Mouse (Mus musculus): ENCODE results near the gene Gm14137. TPM values are rescaled to one million over a fixed set of nuclear protein-coding genes. Genes with fewer than 3 reads are reported as not detected.

Gene Gm14137
- polyA plus RNA-seq (2016; fragmentation: Nextera tagmentation; extraction: Ambion mirVana): 0.72 and 1.1 TPM in 2 replicates

- peaks cover 28% of the 10 kb centered on the region for H3K36me3 ChIP-seq
- WGBS: 46% methylated on average over 8 of the region's 8 CpGs
- peaks cover 15% of the 10 kb centered on the region for H3K27me3 ChIP-seq (ENCODE audit: low read depth, poor library complexity, severe bottlenecking)
- no peaks in the 10 kb centered on the region for H3K9me3 ChIP-seq (replicated peaks)
- no peak for DNase-seq (ENCODE audit: low spot score)
- H3K27ac ChIP-seq (replicated peaks): peak within 1 kb of the TSS; percentile 55; the same call in 1 of the 2 replicates
- H3K4me1 ChIP-seq: peaks cover 32% of the 10 kb centered on the region
- H3K4me3 ChIP-seq: no peak within 1 kb of the TSS
Observed at GRCm38 (mm10) chr2:119173991-119174651, at the start of gene Gm14137. Gene Gm14137, plus strand, starts transcription at chr2:119174509.

- no peak overlapping the region for H3K4me3 ChIP-seq
- H3K27me3 ChIP-seq (ENCODE audit: low read depth, poor library complexity, severe bottlenecking): no peaks in the 10 kb centered on the region
- no peaks in the 10 kb centered on the region for H3K9me3 ChIP-seq (replicated peaks)
- H3K27ac ChIP-seq (replicated peaks): no peak overlapping the region
- 95% methylated on average over 5 of the region's 5 CpGs for WGBS
- no peak for DNase-seq (ENCODE audit: low spot score)
- H3K4me1 ChIP-seq: no peaks in the 10 kb centered on the region
- peaks cover 100% of the 10 kb centered on the region for H3K36me3 ChIP-seq
Observed at GRCm38 (mm10) chr2:119136346-119136898, 37.9 kb upstream of the Gm14137 start.

- DNase-seq (ENCODE audit: low spot score): no peak
- no peaks in the 10 kb centered on the region for H3K4me1 ChIP-seq
Observed at GRCm38 (mm10) chr2:119145199-119145598, 29.1 kb upstream of the Gm14137 start.

GRCm38 (mm10) chr2:119146435-119146834 is 27.9 kb upstream of the Gm14137 start:
- Histone ChIP-seq H3K27me3 (ENCODE audit: low read depth, poor library complexity, severe bottlenecking) (no peaks in the 10 kb centered on the region), H3K9me3 (replicated peaks) (peaks cover 4% of the 10 kb centered on the region; the same call in 1 of the 2 replicates), H3K36me3 (peaks cover 97% of the 10 kb centered on the region), H3K27ac (replicated peaks) (no peak overlapping the region), H3K4me3 (no peak overlapping the region), H3K4me1 (no peaks in the 10 kb centered on the region)
- WGBS: 84% methylated on average over 6 of the region's 6 CpGs
- no peak for DNase-seq (ENCODE audit: low spot score)

More at GRCm38 (mm10) chr2:119145199-119145598, 29.1 kb upstream of the Gm14137 start:
- H3K9me3 ChIP-seq (replicated peaks): peaks cover 4% of the 10 kb centered on the region; the same call in 1 of the 2 replicates
- no peaks in the 10 kb centered on the region for H3K27me3 ChIP-seq (ENCODE audit: low read depth, poor library complexity, severe bottlenecking)
- H3K36me3 ChIP-seq: peaks cover 97% of the 10 kb centered on the region
- H3K27ac ChIP-seq (replicated peaks): no peak overlapping the region
- no peak overlapping the region for H3K4me3 ChIP-seq
- 91% methylated on average over 2 of the region's 2 CpGs for WGBS

- H3K4me3 ChIP-seq: no peak overlapping the region
- 86% methylated on average over 22 of the region's 22 CpGs for WGBS
- no peaks in the 10 kb centered on the region for H3K4me1 ChIP-seq
- DNase-seq (ENCODE audit: low spot score): no peak
- H3K9me3 ChIP-seq (replicated peaks): peaks cover 4% of the 10 kb centered on the region; the same call in 1 of the 2 replicates
- H3K36me3 ChIP-seq: peaks cover 97% of the 10 kb centered on the region
- H3K27ac ChIP-seq (replicated peaks): no peak overlapping the region
- no peaks in the 10 kb centered on the region for H3K27me3 ChIP-seq (ENCODE audit: low read depth, poor library complexity, severe bottlenecking)
Observed at GRCm38 (mm10) chr2:119147160-119147678, 27.1 kb upstream of the Gm14137 start.

- Histone ChIP-seq H3K4me3 (no peak overlapping the region), H3K4me1 (no peaks in the 10 kb centered on the region), H3K27me3 (ENCODE audit: low read depth, poor library complexity, severe bottlenecking) (no peaks in the 10 kb centered on the region), H3K36me3 (peaks cover 97% of the 10 kb centered on the region), H3K9me3 (replicated peaks) (peaks cover 4% of the 10 kb centered on the region; the same call in 1 of the 2 replicates), H3K27ac (replicated peaks) (no peak overlapping the region)
- no peak for DNase-seq (ENCODE audit: low spot score)
- 95% methylated on average over 8 of the region's 8 CpGs for WGBS
Observed at GRCm38 (mm10) chr2:119147775-119148174, 26.5 kb upstream of the Gm14137 start.

- Histone ChIP-seq H3K27me3 (ENCODE audit: low read depth, poor library complexity, severe bottlenecking) (no peaks in the 10 kb centered on the region), H3K36me3 (peaks cover 79% of the 10 kb centered on the region), H3K4me3 (no peak overlapping the region), H3K9me3 (replicated peaks) (no peaks in the 10 kb centered on the region), H3K27ac (replicated peaks) (no peak overlapping the region), H3K4me1 (peaks cover 16% of the 10 kb centered on the region)
- 92% methylated on average over 6 of the region's 6 CpGs for WGBS
- no peak for DNase-seq (ENCODE audit: low spot score)
Observed at GRCm38 (mm10) chr2:119152255-119152654, 22.1 kb upstream of the Gm14137 start.

GRCm38 (mm10) chr2:119154683-119155082 is 19.6 kb upstream of the Gm14137 start:
- Histone ChIP-seq H3K4me1 (peaks cover 19% of the 10 kb centered on the region), H3K27me3 (ENCODE audit: low read depth, poor library complexity, severe bottlenecking) (no peaks in the 10 kb centered on the region), H3K9me3 (replicated peaks) (no peaks in the 10 kb centered on the region), H3K27ac (replicated peaks) (no peak overlapping the region), H3K4me3 (no peak overlapping the region), H3K36me3 (peaks cover 55% of the 10 kb centered on the region)
- no peak for DNase-seq (ENCODE audit: low spot score)
- WGBS: 88% methylated on average over 2 of the region's 2 CpGs

- H3K27me3 ChIP-seq (ENCODE audit: low read depth, poor library complexity, severe bottlenecking): no peaks in the 10 kb centered on the region
- peaks cover 19% of the 10 kb centered on the region for H3K4me1 ChIP-seq
- 88% methylated on average over 9 of the region's 9 CpGs for WGBS
- no peak for DNase-seq (ENCODE audit: low spot score)
- H3K9me3 ChIP-seq (replicated peaks): no peaks in the 10 kb centered on the region
- H3K27ac ChIP-seq (replicated peaks): no peak overlapping the region
- H3K4me3 ChIP-seq: peak overlapping the region; percentile 88
- H3K36me3 ChIP-seq: peaks cover 48% of the 10 kb centered on the region
Observed at GRCm38 (mm10) chr2:119155388-119155787, 18.9 kb upstream of the Gm14137 start.

- H3K36me3 ChIP-seq: peaks cover 40% of the 10 kb centered on the region
- WGBS: 7% methylated on average over 34 of the region's 34 CpGs
- peaks cover 21% of the 10 kb centered on the region for H3K4me1 ChIP-seq
- no peak for DNase-seq (ENCODE audit: low spot score)
- peak overlapping the region; percentile 88 for H3K4me3 ChIP-seq
- H3K27ac ChIP-seq (replicated peaks): peak overlapping the region; percentile 84
- H3K27me3 ChIP-seq (ENCODE audit: low read depth, poor library complexity, severe bottlenecking): no peaks in the 10 kb centered on the region
- no peaks in the 10 kb centered on the region for H3K9me3 ChIP-seq (replicated peaks)
Observed at GRCm38 (mm10) chr2:119156081-119156680, 18.1 kb upstream of the Gm14137 start.

- H3K4me3 ChIP-seq: peak within 1 kb of the TSS; percentile 88
- no peaks in the 10 kb centered on the region for H3K27me3 ChIP-seq (ENCODE audit: low read depth, poor library complexity, severe bottlenecking)
- no peaks in the 10 kb centered on the region for H3K9me3 ChIP-seq (replicated peaks)
- DNase-seq (ENCODE audit: low spot score): peak; percentile 91
- peaks cover 24% of the 10 kb centered on the region for H3K4me1 ChIP-seq
- H3K36me3 ChIP-seq: peaks cover 32% of the 10 kb centered on the region
- H3K27ac ChIP-seq (replicated peaks): peak within 1 kb of the TSS; percentile 84
- under 1% methylated on average over 57 of the region's 57 CpGs for WGBS
Observed at GRCm38 (mm10) chr2:119156681-119157572, 17.4 kb upstream of the Gm14137 start, which contains the start of gene Rmdn3. Gene Rmdn3, minus strand, starts transcription at chr2:119157034.

- H3K4me1 ChIP-seq: peaks cover 24% of the 10 kb centered on the region
- no peak overlapping the region for H3K4me3 ChIP-seq
- H3K27ac ChIP-seq (replicated peaks): no peak overlapping the region
- H3K27me3 ChIP-seq (ENCODE audit: low read depth, poor library complexity, severe bottlenecking): no peaks in the 10 kb centered on the region
- H3K9me3 ChIP-seq (replicated peaks): no peaks in the 10 kb centered on the region
- peaks cover 23% of the 10 kb centered on the region for H3K36me3 ChIP-seq
- no peak for DNase-seq (ENCODE audit: low spot score)
Observed at GRCm38 (mm10) chr2:119157836-119158235, 16.5 kb upstream of the Gm14137 start.

Data from midbrain, embryonic 10.5 days (tissue).